Mouse (Mus musculus) testis, postnatal 10 days (tissue): ENCODE measurements around the gene Ppp1r14c.
"Not testable (repeated sequence)": the region's sequence is repeated elsewhere in the genome, so short reads cannot be mapped to it uniquely, and the experiment has no call there.

Experiments used
- DNase-seq: peaks from one replicate; pipeline ENCODE4 v3.0.0; 2021; ENCODE audit warnings: low spot score

Gene Ppp1r14c

DNA sequence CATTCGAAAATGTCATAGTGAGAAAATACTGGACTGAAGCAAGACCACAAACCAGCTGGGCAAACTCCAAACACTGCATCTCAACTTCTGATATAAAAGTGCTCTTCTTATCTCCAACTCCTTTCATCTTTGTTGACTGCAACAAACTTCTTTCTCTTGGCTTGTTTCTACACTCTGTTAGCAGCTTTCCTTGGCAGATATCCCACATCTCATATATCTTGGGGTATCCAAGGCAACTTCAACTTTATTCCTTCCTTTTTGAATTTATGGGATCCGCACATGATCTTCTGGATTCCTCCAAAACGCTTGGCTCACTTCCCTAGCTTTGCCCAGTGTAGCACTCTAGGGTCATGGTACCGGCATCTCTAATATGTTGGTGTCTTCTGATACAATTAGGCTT, 102.7 kb downstream of the Ppp1r14c start:
- no peak for DNase-seq

DNA sequence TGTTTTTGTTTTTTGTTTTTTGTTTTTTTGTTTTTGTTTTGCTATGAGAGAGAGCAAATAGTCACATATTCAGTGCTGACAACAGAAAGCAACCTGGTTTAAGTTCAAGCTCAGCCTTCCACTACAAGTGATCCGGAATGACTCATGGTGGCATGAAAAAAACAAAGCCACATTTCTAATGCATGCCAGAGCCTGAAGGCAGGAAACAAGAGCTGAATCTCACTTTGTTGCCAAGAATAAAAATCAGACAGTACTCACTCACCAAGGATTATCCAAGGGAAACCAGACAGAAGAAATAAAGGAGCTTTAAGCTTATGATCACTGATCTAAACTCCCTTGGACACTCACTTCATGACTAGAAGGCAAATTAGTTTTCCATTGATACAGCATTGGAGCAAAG, 110.8 kb downstream of the Ppp1r14c start:
- no peak for DNase-seq

DNA sequence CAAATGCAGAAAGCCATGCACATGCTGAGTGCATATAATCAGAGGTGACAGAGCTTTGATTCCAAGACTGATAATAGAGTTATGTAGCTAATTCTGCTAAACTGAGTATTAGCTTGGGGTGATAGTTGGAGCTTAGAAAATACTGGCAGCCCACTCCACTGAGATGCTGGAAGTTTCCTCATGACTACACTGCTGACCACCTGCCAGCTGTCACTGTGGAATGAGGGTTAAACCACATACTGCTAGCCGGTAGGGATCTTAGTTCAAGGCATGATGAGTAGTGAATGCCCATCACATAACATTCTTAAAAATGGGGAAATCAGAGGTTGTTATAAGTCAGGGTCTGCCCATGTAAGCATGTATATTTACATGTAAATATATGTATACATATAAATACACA, 113.9 kb downstream of the Ppp1r14c start:
- no peak for DNase-seq

DNA sequence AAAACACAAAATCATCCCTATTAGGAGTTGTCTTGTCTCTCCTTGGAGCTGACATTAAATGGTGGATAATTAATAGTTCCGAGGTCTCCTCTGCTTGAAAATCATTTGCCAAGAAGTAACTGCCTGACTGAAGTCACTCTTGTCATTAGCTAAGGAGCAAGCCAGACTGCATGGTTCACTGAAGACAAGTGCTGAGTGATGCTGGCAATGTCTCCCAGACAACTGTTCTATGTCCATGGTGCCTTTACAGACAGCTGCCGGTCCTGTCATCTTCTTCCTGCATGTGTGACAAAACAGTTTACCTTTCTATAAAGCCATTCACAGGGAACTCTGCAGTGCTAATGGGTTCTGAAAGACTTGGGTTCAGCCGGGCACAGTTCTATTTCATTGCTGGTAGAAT, 124.2 kb downstream of the Ppp1r14c start:
- DNase-seq: no peak

DNA sequence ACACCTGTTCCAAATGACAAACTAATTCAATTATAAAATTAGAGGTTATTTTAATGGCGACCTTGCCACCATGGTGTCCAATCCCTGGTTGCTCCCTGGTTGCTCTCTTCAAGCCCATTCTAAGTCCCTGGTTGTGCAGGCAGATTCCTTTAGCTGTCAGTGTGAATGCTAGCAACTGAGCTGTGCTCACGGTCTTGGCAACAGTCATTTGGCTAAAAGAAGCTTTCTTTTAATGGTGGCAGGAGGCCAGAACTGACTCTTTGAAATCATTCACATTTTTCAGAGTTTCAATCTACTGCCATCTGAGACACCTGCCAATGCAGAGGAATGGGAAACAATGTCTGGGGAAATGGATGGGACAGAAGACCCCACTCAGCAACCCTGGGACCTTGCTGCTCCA, 130.9 kb downstream of the Ppp1r14c start:
- no peak for DNase-seq

DNA sequence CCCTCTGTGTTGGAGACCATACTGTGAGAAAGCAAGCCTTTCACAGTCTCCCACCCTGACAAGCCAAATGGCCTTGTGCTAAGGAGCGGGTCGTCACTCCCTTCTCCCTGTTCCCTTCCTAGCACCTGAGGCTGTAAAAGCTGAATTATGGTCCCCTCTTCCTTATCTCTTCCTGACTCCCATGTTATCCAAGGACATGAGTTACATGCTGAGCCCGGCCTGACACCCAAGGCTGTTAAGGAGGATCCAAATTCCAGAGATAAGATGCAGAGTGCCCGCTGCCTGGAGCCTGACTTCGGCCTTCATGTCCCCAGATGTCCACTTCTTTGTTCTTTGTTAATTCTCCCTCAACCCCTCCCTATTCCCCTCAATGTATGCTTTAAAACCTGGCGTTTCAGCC, 135.0 kb downstream of the Ppp1r14c start:
- DNase-seq: not testable (repeated sequence)

DNA sequence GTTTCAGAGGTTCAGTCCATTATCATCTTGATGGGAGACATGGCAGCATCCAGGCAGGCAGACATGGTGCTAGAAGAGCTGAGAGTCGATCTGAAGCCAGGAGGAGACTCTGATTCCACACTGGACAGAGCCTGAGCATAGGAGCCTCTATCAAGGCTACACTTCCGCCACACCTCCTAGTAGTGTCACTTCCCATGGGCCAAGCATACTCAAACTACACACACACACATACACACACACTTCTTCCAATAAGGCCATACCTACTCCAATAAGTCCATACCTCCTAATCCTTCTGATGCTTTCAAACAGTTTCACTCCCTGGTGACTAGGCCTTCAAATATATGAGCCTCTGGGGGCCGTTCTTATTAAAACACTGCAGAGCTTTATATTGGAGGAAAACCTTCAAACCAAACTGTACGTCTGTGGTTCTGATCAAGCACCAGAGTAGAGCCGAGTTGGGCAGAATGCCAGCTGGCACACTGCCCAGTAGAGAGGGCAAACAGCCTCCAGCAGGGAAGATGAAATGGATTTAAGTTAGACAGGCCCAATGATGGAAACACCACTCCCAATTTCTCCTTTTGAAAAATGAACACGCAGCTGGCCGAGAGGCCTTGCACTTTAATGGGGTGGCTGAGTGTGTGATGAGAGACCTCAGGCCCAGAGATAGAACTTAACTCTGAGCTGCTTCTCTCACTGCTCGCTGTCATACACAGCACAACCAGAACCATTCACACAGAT, 141.8 kb downstream of the Ppp1r14c start:
- peak; percentile 78 for DNase-seq

DNA sequence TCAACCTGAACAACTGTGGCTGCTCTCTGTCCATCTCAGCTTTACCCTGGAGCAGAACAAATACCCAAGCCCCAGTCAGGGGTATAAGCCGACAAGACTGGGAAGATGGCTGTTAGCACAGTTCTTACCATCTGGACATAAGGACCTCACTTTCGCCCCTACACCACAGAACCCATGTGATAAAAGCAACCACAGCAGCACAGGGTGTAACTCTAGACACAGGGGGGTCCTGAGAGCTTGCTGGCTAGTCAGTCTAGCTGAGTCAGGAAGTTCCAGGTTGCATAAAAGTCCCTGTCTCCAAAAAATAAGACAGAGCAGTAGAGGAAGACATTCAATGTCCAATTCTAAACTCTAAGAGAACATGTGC, 142.3 kb downstream of the Ppp1r14c start:
- no peak for DNase-seq

DNA sequence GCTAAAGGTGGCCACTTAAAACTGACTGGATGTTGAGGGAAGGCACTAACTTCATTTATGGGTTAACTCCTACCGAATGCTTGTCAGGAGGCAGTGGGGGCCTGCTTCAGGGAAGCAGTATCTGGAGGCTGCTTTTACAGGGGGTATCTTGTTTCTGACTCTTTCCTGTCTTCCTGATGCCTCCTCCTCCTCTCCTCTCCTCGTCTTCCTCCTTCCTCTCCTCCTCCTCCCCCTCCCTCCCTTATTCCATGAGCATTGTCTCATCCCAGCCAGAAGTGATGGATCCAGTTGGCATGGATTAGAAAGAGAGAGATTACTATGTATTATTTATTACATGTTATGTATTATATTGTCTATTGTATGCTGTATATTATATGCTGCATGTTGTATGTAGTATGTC, 142.9 kb downstream of the Ppp1r14c start:
- DNase-seq: no peak

DNA sequence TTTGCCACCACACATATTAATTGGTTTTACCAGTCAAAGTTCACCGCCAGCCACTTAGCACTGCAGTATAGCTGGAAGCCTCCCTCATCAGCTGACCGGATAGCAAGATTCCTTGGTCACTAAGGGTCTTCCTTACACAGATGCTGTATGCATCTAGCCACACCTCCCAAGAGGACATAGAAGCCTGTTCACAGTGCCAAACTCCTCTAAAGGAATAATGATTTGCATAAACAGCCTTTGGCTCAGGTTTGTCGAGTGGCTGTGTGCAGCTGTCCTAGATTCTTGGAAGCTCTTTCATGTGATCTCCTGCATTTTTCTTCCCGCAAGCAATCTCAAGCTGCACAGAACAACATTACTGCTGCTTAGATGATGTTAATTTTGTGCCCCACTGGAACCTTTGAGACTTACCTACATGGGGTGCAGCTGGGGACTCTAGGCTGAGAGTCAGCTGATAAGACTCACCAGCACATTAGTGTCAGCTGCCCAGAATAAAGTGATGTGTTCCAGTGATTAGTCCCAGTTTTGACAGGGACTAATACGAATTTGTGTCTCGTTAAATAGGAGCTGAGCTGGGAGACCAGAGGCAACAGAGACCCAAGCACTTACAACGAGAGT, 143.9 kb downstream of the Ppp1r14c start:
- no peak for DNase-seq

DNA sequence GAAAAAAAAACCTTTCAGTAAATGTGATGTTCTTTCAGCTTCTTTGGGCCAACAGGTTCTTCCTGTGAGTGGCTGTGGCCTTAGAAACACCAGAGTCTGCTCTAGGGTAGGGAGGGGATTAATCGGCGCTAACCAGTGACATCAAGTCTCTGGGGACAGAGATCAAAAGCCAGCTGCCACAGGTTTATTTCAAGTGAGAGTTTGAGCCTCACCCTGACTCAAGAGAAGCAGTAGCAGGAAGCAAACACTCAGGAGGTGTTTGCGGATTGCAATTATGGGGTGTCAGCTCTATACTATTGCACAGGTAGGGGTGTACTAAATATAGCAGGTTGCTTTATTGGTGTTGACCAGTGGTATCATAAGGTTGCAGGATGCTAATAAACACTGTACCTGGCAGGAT, 144.6 kb downstream of the Ppp1r14c start:
- no peak for DNase-seq

DNA sequence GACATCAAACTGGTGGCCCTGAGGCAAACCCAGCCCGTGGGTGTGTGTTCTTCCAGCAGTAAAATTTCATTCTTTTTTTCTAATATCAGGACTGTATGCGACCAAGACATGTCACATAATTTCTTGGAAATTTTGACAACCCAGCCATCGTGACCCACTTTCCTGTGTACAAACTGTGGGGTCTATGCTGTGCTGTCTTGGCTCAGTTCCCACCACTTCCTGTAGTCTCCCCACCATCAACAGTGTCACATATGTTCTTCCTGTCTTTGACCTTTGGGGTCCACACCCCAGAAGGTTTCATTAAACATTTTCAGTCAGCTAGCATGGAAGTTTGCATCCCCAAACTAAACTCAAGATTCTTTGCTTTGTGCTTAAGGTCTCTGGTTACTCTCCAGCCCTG, 145.5 kb downstream of the Ppp1r14c start:
- no peak for DNase-seq

DNA sequence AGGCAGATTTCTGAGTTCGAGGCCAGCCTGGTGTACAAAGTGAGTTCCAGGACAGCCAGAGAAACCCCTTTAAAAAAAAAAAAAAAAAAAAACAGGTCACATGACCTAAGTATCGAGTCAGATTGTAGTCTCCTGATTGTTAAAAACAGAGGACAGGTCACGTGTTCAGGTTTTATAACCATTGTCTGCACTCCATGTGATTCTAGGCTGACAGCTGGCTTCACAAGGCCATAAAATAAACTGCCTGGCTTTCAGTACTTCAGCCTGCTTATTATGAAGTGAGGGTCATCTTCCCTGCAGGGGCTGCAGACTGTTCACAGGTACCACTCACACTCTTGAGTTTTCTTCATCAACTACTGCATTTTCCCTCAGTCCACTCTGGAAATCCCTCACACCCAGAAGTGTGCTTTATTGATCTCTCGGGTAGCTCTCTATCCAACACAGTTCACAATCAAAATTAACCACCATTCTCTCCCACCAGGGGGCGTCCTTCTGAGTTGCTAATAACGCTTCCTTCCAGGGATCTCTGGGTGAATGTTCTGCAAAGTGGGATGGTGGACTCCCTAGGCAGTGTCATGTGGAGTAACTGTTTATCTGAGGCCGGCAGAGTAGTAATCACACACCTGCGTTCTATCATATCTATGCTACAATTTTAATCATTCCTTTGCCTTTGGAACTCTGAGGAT, 146.9 kb downstream of the Ppp1r14c start:
- DNase-seq: peak; percentile 64

DNA sequence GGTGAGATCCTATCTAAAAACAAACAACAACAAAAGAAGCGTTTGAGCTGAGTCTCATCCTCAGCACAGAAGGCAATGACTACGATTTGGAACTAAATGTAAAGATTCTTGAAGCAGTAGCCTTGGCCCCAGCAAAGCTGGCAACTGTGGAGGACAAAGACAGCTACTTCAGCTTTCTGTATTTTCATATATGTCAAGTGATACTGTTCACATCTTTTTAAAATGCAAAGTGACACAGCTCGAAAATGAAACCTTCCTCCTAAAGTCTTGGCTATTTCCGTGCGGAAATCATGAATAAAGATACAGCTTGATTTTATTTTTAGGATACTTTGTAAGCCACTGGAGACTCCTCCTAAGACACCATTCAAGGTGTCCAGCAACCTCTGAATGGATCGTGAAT, 148.1 kb downstream of the Ppp1r14c start:
- DNase-seq: no peak
